9 mouse cellular contexts compared by ENCODE assay signal in genomic region chr15:85667381-85667791, GRCm38 (mm10).
A peak's percentile ranks its signal among the peaks of the same experiment; 100 is the strongest.
DNase-seq lines count a peak whose midpoint lies in the region; ATAC-seq and TF ChIP-seq lines count a peak whose summit lies in the region.
"Had no signal": no experiment of that assay in that cellular context is flagged by ENCODE, and none has a peak within 500 bp of the region (broad histone marks: within the 10 kb centered on the region; RNA-seq: fewer than 3 reads in every experiment).

No protein-coding gene starts in this region.

- H3K4me3 ChIP-seq in heart, embryonic 12.5 days, result no peak overlapping the region
- peak overlapping the region; percentile 23; the same call in 1 of the 2 replicates for H3K4me3 ChIP-seq in hindbrain, embryonic 16.5 days (ENCODE audit: low read length)
- peak overlapping the region; percentile 46 for H3K4me3 ChIP-seq in olfactory bulb, adult 2 months (ENCODE audit: insufficient read depth, low read depth, low read length)
- H3K4me3 ChIP-seq: liver, embryonic 15.5 days had no signal

- H3K27me3 ChIP-seq in heart, embryonic 12.5 days (replicated peaks), result peaks cover 70% of the 10 kb centered on the region
- H3K27me3 ChIP-seq in hindbrain, embryonic 16.5 days (replicated peaks; ENCODE audit: control insufficient read depth, insufficient read depth, low read length), result peaks cover 13% of the 10 kb centered on the region

- TF ChIP-seq CTCF in olfactory bulb, adult 2 months (IDR thresholded peaks at IDR 0.05; ENCODE audit: insufficient read depth, low read depth, low read length), result no peak

- no peak overlapping the region for H3K27ac ChIP-seq in heart, embryonic 12.5 days (ENCODE audit: poor library complexity, severe bottlenecking)
- H3K27ac ChIP-seq in hindbrain, embryonic 16.5 days (ENCODE audit: low read depth, low read length), result peak overlapping the region; percentile 77
- peak overlapping the region; percentile 100 for H3K27ac ChIP-seq in olfactory bulb, adult 2 months (ENCODE audit: insufficient read depth, low read depth, low read length)
- H3K27ac ChIP-seq: liver, embryonic 15.5 days had no signal

- no peak for TF ChIP-seq POLR2A in olfactory bulb, adult 2 months (IDR thresholded peaks at IDR 0.05; ENCODE audit: insufficient read depth, low read depth, low read length)

- WGBS in heart, embryonic 12.5 days, result 69% methylated on average over 12 of the region's 12 CpGs
- 41% methylated on average over 12 of the region's 12 CpGs for WGBS in hindbrain, embryonic 16.5 days
- WGBS in olfactory bulb, adult 2 months, result 6% methylated on average over 12 of the region's 12 CpGs

- peaks cover 13% of the 10 kb centered on the region for H3K4me1 ChIP-seq in heart, embryonic 12.5 days (replicated peaks)
- peaks cover 11% of the 10 kb centered on the region for H3K4me1 ChIP-seq in hindbrain, embryonic 16.5 days (ENCODE audit: control insufficient read depth, insufficient read depth, low read depth, low read length)
- H3K4me1 ChIP-seq in olfactory bulb, adult 2 months (ENCODE audit: control insufficient read depth, insufficient read depth, low read length), result peaks cover 25% of the 10 kb centered on the region
- H3K4me1 ChIP-seq: liver, embryonic 15.5 days had no signal

- no peak overlapping the region for H3K9ac ChIP-seq in heart, embryonic 12.5 days
- peak overlapping the region; percentile 57 for H3K9ac ChIP-seq in hindbrain, embryonic 16.5 days (ENCODE audit: low read depth, low read length)
- H3K9ac ChIP-seq: liver, embryonic 15.5 days had no signal

- no peaks in the 10 kb centered on the region for H3K9me3 ChIP-seq in heart, embryonic 12.5 days (replicated peaks)
- no peaks in the 10 kb centered on the region for H3K9me3 ChIP-seq in hindbrain, embryonic 16.5 days (ENCODE audit: control insufficient read depth, low read length)
- H3K9me3 ChIP-seq: liver, embryonic 15.5 days had no signal

- peak; percentile 71 to 81 for DNase-seq in heart, adult 18-20 months
- peak; percentile 19 for DNase-seq in urinary bladder, postnatal 14 days (ENCODE audit: low spot score)
- no peak for DNase-seq in urinary bladder, adult 18-20 months (ENCODE audit: low spot score in 2 of 2)
- no peak for DNase-seq in embryo, embryonic 9.5 days (ENCODE audit: extremely low spot score)
- no peak for DNase-seq in thymus, postnatal 4 days

- no peaks in the 10 kb centered on the region for H3K36me3 ChIP-seq in heart, embryonic 12.5 days
- no peaks in the 10 kb centered on the region for H3K36me3 ChIP-seq in hindbrain, embryonic 16.5 days (ENCODE audit: control insufficient read depth, insufficient read depth, low read length)
- H3K36me3 ChIP-seq: liver, embryonic 15.5 days had no signal

- no peak overlapping the region for H3K4me2 ChIP-seq in heart, embryonic 12.5 days
- peak overlapping the region; percentile 51 for H3K4me2 ChIP-seq in hindbrain, embryonic 16.5 days (ENCODE audit: low read length)
- H3K4me2 ChIP-seq: liver, embryonic 15.5 days had no signal

- no peak for ATAC-seq in heart, embryonic 12.5 days (ENCODE audit: insufficient number of reproducible peaks, low FRiP score)
- ATAC-seq in hindbrain, embryonic 16.5 days, result no peak

Comparison
In these comparisons a context has a peak if more than half of its experiments do, and no peak if none do; other contexts are left out.
1. DNase-seq: peak in heart, adult 18-20 months (2 of 2) and urinary bladder, postnatal 14 days (single experiment); none in urinary bladder, adult 18-20 months (0 of 2), embryo, embryonic 9.5 days (single experiment) and thymus, postnatal 4 days (single experiment).